Mouse (Mus musculus) stomach, postnatal 0 days (tissue): ENCODE measurements around the gene Timm50.

Experiments
- CTCF ChIP-seq: IDR thresholded peaks from 2 replicates; pipeline ENCODE4 v1.5.1; 2016; ENCODE audit warnings: antibody characterized with exemption, low read depth, mild to moderate bottlenecking, moderate library complexity
- EP300 ChIP-seq: optimal IDR thresholded peaks from 2 replicates; pipeline ENCODE3; 2016; ENCODE audit warnings: antibody characterized with exemption

GRCm38 (mm10) chr7:28354113-28354581, 42.3 kb upstream of the Timm50 start:
- TF ChIP-seq CTCF (no peak), EP300 (no peak)
